Comparison of ENCODE assay signal across 21 mouse cellular contexts in genomic region chr3:28718521-28718920, GRCm38 (mm10). TPM values are rescaled to one million over a fixed set of nuclear protein-coding genes. Genes with fewer than 3 reads are reported as not detected.
"Had no signal": no experiment of that assay in that cellular context is flagged by ENCODE, and none has a peak within 500 bp of the region (broad histone marks: within the 10 kb centered on the region; RNA-seq: fewer than 3 reads in every experiment).

No protein-coding gene starts in this region.

- ATAC-seq: liver, postnatal 0 days; lung, postnatal 0 days; midbrain, embryonic 15.5 days had no signal

- H3K4me3 ChIP-seq: liver, embryonic 15.5 days; lung, embryonic 15.5 days; megakaryocyte, embryonic 14.5 days; midbrain, embryonic 12.5 days; midbrain, embryonic 15.5 days; neural tube, embryonic 12.5 days had no signal

- H3K9me3 ChIP-seq: liver, embryonic 15.5 days; lung, embryonic 15.5 days; megakaryocyte, embryonic 14.5 days; midbrain, embryonic 12.5 days; midbrain, embryonic 15.5 days; neural tube, embryonic 12.5 days had no signal

- H3K4me2 ChIP-seq: liver, embryonic 15.5 days; lung, embryonic 15.5 days; midbrain, embryonic 12.5 days; midbrain, embryonic 15.5 days; neural tube, embryonic 12.5 days had no signal

- H3K9ac ChIP-seq: liver, embryonic 15.5 days; liver, postnatal 0 days; lung, embryonic 15.5 days; midbrain, embryonic 12.5 days; midbrain, embryonic 15.5 days; neural tube, embryonic 12.5 days had no signal

- DNase-seq: liver, postnatal 0 days; lung, adult 2 months; lung, postnatal 14 days; lung, postnatal 36 days; right cerebral cortex, postnatal 14 days; spleen, adult 18-20 months; thymus, adult 18-20 months; thymus, postnatal 25 days; thymus, postnatal 4 days had no signal

- H3K36me3 ChIP-seq: liver, embryonic 15.5 days; lung, embryonic 15.5 days; midbrain, embryonic 12.5 days; midbrain, embryonic 15.5 days; neural tube, embryonic 12.5 days had no signal

- H3K4me1 ChIP-seq: megakaryocyte, embryonic 14.5 days; midbrain, embryonic 12.5 days; midbrain, embryonic 15.5 days; neural tube, embryonic 12.5 days had no signal

- H3K27me3 ChIP-seq: liver, embryonic 15.5 days; lung, embryonic 15.5 days; midbrain, embryonic 12.5 days; midbrain, embryonic 15.5 days; neural tube, embryonic 12.5 days had no signal

- H3K27ac ChIP-seq: liver, embryonic 15.5 days; lung, embryonic 15.5 days; macrophage; midbrain, embryonic 12.5 days; midbrain, embryonic 15.5 days; neural tube, embryonic 12.5 days had no signal

RNA-seq across cellular contexts. Expression of gene Slc2a2, which starts 20.8 kb away (rescaled TPM):
- total RNA-seq: megakaryocyte progenitor cell, adult 5-6 weeks; midbrain, postnatal 0 days; monocyte, adult 5-6 weeks; neutrophil, adult 5-6 weeks had no signal
- polyA plus RNA-seq: macrophage; midbrain, postnatal 0 days had no signal
